Mouse (Mus musculus) hindbrain, embryonic 13.5 days (tissue): ENCODE measurements around the gene Pvalb. TPM values are rescaled to one million over a fixed set of nuclear protein-coding genes. Genes with fewer than 3 reads are reported as not detected.

Experiments
- ATAC-seq: fragments of 200-750 bp; cut with Nextera tagmentation; 2 replicates; pipeline ENCODE4 v1.8.0; 2017; ENCODE audit warnings: moderate TSS enrichment; ENCODE audit not compliant: low FRiP score
- H3K27ac ChIP-seq: fragments of 300-500 bp; sonication (generic); 2 replicates; pipeline ENCODE4 v1.5.1; 2015; ENCODE audit warnings: inconsistent platforms, mild to moderate bottlenecking, moderate library complexity
- H3K27me3 ChIP-seq: fragments of 300-500 bp; sonication (generic); 2 replicates; pipeline ENCODE4 v1.6.1; 2015; ENCODE audit warnings: mild to moderate bottlenecking, inconsistent platforms
- H3K36me3 ChIP-seq: fragments of 300-500 bp; sonication (generic); 2 replicates; pipeline ENCODE4 v1.6.1; 2015; ENCODE audit warnings: mild to moderate bottlenecking, inconsistent platforms
- H3K4me1 ChIP-seq: fragments of 300-500 bp; sonication (generic); replicated peaks from 2 replicates; pipeline ENCODE4 v1.6.1; 2015; ENCODE audit warnings: inconsistent platforms
- H3K4me2 ChIP-seq: fragments of 300-500 bp; sonication (generic); 2 replicates; pipeline ENCODE4 v1.6.1; 2015; ENCODE audit warnings: inconsistent platforms, mild to moderate bottlenecking, moderate library complexity
- H3K4me3 ChIP-seq: fragments of 300-500 bp; sonication (generic); 2 replicates; pipeline ENCODE4 v1.5.1; 2015; ENCODE audit warnings: mild to moderate bottlenecking, inconsistent platforms
- H3K9ac ChIP-seq: fragments of 300-500 bp; sonication (generic); 2 replicates; pipeline ENCODE4 v1.6.1; 2015; ENCODE audit warnings: mild to moderate bottlenecking, inconsistent platforms
- H3K9me3 ChIP-seq: fragments of 300-500 bp; sonication (generic); 2 replicates; pipeline ENCODE4 v1.6.1; 2016; ENCODE audit warnings: inconsistent platforms
- WGBS: fragments of 180-500 bp; shearing (Covaris S2); methylation state at CpG from one replicate; pipeline ENCODE4 v1.1.7; 2015; 5-methylcytosine and 5-hydroxymethylcytosine counted together
- polyA plus RNA-seq: library from polyadenylated mRNA; unstranded; fragments of >200 nt; fragmentation: Nextera tagmentation; extraction: Ambion mirVana; gene quantifications from 2 replicates; pipeline ENCODE4 v1.2.1, GENCODE M21; 2015

The Pvalb gene
- polyA plus RNA-seq, 1 experiment from 2014 or later = 13.6 TPM

GRCm38 (mm10) chr15:78234823-78235509, 28.8 kb upstream of the Pvalb start:
- Histone ChIP-seq H3K36me3 (no peaks in the 10 kb centered on the region), H3K27me3 (peaks cover 17% of the 10 kb centered on the region), H3K9ac (no peak overlapping the region), H3K4me3 (no peak overlapping the region), H3K9me3 (no peaks in the 10 kb centered on the region), H3K4me1 (peaks cover 13% of the 10 kb centered on the region), H3K4me2 (no peak overlapping the region), H3K27ac (no peak overlapping the region)
- 80% methylated on average over 5 of the region's 5 CpGs for WGBS
- no peak for ATAC-seq

- peak overlapping the region; percentile 42 for H3K4me2 ChIP-seq
- H3K27ac ChIP-seq = peak overlapping the region; percentile 58; the same call in 1 of the 2 replicates
- peaks cover 13% of the 10 kb centered on the region for H3K4me1 ChIP-seq
- H3K27me3 ChIP-seq = peaks cover 10% of the 10 kb centered on the region; the same call in 1 of the 2 replicates
- no peaks in the 10 kb centered on the region for H3K36me3 ChIP-seq
- peak; percentile 81 for ATAC-seq
- 20% methylated on average over 13 of the region's 13 CpGs for WGBS
- no peaks in the 10 kb centered on the region for H3K9me3 ChIP-seq
- H3K9ac ChIP-seq = 0 out of 2 replicates have a peak overlapping the region, but pooled peaks have one; percentile 25
- H3K4me3 ChIP-seq = peak overlapping the region; percentile 19; the same call in 1 of the 2 replicates
These were observed 25.4 kb upstream of the Pvalb start for GRCm38 (mm10) chr15:78231346-78232331.

- Histone ChIP-seq H3K9me3 (no peaks in the 10 kb centered on the region), H3K27me3 (0 out of 2 replicates have a peak, but pooled peaks cover 4% of the 10 kb centered on the region), H3K9ac (no peak overlapping the region), H3K36me3 (no peaks in the 10 kb centered on the region), H3K4me1 (peaks cover 13% of the 10 kb centered on the region), H3K4me2 (no peak overlapping the region), H3K4me3 (no peak overlapping the region), H3K27ac (no peak overlapping the region)
- 87% methylated on average over 12 of the region's 12 CpGs for WGBS
- no peak for ATAC-seq
These were observed 21.6 kb upstream of the Pvalb start for GRCm38 (mm10) chr15:78227816-78228215.

- 86% methylated on average over 9 of the region's 9 CpGs for WGBS
- ATAC-seq = no peak
- Histone ChIP-seq H3K9me3 (no peaks in the 10 kb centered on the region), H3K27ac (no peak overlapping the region), H3K36me3 (no peaks in the 10 kb centered on the region), H3K9ac (no peak overlapping the region), H3K4me3 (no peak overlapping the region), H3K27me3 (no peaks in the 10 kb centered on the region), H3K4me2 (no peak overlapping the region), H3K4me1 (no peaks in the 10 kb centered on the region)
These were observed 9.1 kb upstream of the Pvalb start for GRCm38 (mm10) chr15:78215269-78215668.

GRCm38 (mm10) chr15:78211367-78211766, 5.2 kb upstream of the Pvalb start:
- Histone ChIP-seq H3K4me1 (no peaks in the 10 kb centered on the region), H3K36me3 (no peaks in the 10 kb centered on the region), H3K27ac (no peak overlapping the region), H3K9ac (no peak overlapping the region), H3K4me3 (no peak overlapping the region), H3K9me3 (no peaks in the 10 kb centered on the region), H3K27me3 (0 out of 2 replicates have a peak, but pooled peaks cover 8% of the 10 kb centered on the region), H3K4me2 (no peak overlapping the region)
- no peak for ATAC-seq
- 86% methylated on average over 8 of the region's 8 CpGs for WGBS

- WGBS = 77% methylated on average over 4 of the region's 4 CpGs
- Histone ChIP-seq H3K4me2 (no peak overlapping the region), H3K27ac (no peak overlapping the region), H3K27me3 (peaks cover 19% of the 10 kb centered on the region), H3K9me3 (no peaks in the 10 kb centered on the region), H3K9ac (no peak overlapping the region), H3K4me1 (peaks cover 7% of the 10 kb centered on the region; the same call in 1 of the 2 replicates), H3K36me3 (no peaks in the 10 kb centered on the region), H3K4me3 (no peak overlapping the region)
- no peak for ATAC-seq
These were observed 4.0 kb upstream of the Pvalb start for GRCm38 (mm10) chr15:78210203-78210602.

- no peak overlapping the region for H3K27ac ChIP-seq
- H3K9me3 ChIP-seq = no peaks in the 10 kb centered on the region
- peaks cover 22% of the 10 kb centered on the region for H3K4me1 ChIP-seq
- H3K4me2 ChIP-seq = no peak overlapping the region
- no peak for ATAC-seq
- 39% methylated on average over 3 of the region's 3 CpGs for WGBS
- H3K9ac ChIP-seq = no peak overlapping the region
- no peak overlapping the region for H3K4me3 ChIP-seq
- no peaks in the 10 kb centered on the region for H3K36me3 ChIP-seq
- peaks cover 64% of the 10 kb centered on the region for H3K27me3 ChIP-seq
These were observed 1.0 kb downstream of the Pvalb start for GRCm38 (mm10) chr15:78205192-78205591.

- H3K4me1 ChIP-seq = peaks cover 22% of the 10 kb centered on the region
- peak overlapping the region; percentile 69 for H3K9ac ChIP-seq
- no peaks in the 10 kb centered on the region for H3K9me3 ChIP-seq
- H3K4me3 ChIP-seq = peak overlapping the region; percentile 40
- no peak overlapping the region for H3K27ac ChIP-seq
- peaks cover 72% of the 10 kb centered on the region for H3K27me3 ChIP-seq
- no peaks in the 10 kb centered on the region for H3K36me3 ChIP-seq
- under 1% methylated on average over 41 of the region's 41 CpGs for WGBS
- ATAC-seq = peak; percentile 80; the same call in 1 of the 2 replicates
- H3K4me2 ChIP-seq = peak overlapping the region; percentile 69
These were observed 1.9 kb downstream of the Pvalb start for GRCm38 (mm10) chr15:78204053-78204847.

- H3K27ac ChIP-seq = no peak overlapping the region
- no peak overlapping the region for H3K9ac ChIP-seq
- H3K9me3 ChIP-seq = no peaks in the 10 kb centered on the region
- ATAC-seq = no peak
- WGBS = 78% methylated on average over 28 of the region's 28 CpGs
- H3K36me3 ChIP-seq = no peaks in the 10 kb centered on the region
- H3K4me2 ChIP-seq = no peak overlapping the region
- H3K27me3 ChIP-seq = peaks cover 18% of the 10 kb centered on the region; the same call in 1 of the 2 replicates
- no peaks in the 10 kb centered on the region for H3K4me1 ChIP-seq
- H3K4me3 ChIP-seq = no peak overlapping the region
These were observed 10.9 kb downstream of the Pvalb start for GRCm38 (mm10) chr15:78195096-78195880.

GRCm38 (mm10) chr15:78194320-78194719, 11.9 kb downstream of the Pvalb start:
- WGBS = 80% methylated on average over 3 of the region's 3 CpGs
- no peak for ATAC-seq

GRCm38 (mm10) chr15:78189636-78190035, 16.6 kb downstream of the Pvalb start:
- no peak overlapping the region for H3K4me3 ChIP-seq
- H3K4me2 ChIP-seq = no peak overlapping the region
- no peak for ATAC-seq
- H3K27me3 ChIP-seq = peaks cover 3% of the 10 kb centered on the region
- no peak overlapping the region for H3K9ac ChIP-seq
- H3K4me1 ChIP-seq = peaks cover 6% of the 10 kb centered on the region
- H3K36me3 ChIP-seq = no peaks in the 10 kb centered on the region
- WGBS = 93% methylated on average over 7 of the region's 7 CpGs
- H3K27ac ChIP-seq = no peak overlapping the region
- no peaks in the 10 kb centered on the region for H3K9me3 ChIP-seq

More at GRCm38 (mm10) chr15:78194320-78194719, 11.9 kb downstream of the Pvalb start:
- Histone ChIP-seq H3K27ac (no peak overlapping the region), H3K9ac (no peak overlapping the region), H3K36me3 (no peaks in the 10 kb centered on the region), H3K4me3 (no peak overlapping the region), H3K4me2 (no peak overlapping the region), H3K27me3 (peaks cover 9% of the 10 kb centered on the region; the same call in 1 of the 2 replicates), H3K9me3 (no peaks in the 10 kb centered on the region), H3K4me1 (no peaks in the 10 kb centered on the region)
